Mouse (Mus musculus): ENCODE measurements around the gene Fa2h.

Gene Fa2h

DNA sequence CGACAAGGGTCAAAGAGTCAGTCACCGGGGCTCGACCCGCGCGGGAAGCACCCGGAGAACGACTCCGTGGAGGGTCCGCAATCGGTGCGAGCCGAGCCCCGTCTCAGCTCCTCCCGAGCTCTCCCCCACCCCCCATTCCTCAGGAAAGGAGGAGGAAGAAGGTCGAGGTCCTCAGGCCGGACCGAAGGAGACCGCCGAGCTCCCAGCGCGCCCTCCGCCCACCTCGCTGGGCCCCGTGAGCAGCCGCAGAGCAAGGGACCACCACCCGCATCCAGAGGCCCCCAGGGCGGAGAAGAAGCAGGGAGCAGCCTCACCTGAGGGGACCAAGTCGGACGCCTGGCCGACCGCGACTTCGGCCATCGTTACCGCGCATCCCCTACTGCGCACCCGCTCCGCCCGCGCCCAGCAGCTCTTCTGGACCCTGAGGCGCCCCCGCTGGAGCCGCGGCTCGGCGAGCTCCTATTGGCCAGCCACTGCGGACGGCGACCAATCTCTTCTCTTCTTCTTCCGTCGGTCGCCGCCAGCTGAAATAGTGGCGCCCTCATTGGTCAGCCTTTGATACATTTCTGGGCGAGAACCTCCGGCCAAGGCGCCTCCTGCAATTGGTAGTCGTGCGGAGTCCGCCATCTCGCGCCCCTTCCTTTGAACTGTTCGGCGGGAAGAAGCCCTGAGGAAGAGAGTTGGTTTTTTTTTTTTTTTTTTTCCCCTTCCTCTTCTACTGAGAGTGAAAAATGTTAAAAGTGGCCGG, 93.6 kb downstream of the Fa2h start, which contains the start of gene Rfwd3:
Gene Rfwd3, minus strand, starts transcription at position 402 of the 748 bp plus-strand sequence.
- peak; percentile 98 for DNase-seq (ENCODE audit: low spot score)

DNA sequence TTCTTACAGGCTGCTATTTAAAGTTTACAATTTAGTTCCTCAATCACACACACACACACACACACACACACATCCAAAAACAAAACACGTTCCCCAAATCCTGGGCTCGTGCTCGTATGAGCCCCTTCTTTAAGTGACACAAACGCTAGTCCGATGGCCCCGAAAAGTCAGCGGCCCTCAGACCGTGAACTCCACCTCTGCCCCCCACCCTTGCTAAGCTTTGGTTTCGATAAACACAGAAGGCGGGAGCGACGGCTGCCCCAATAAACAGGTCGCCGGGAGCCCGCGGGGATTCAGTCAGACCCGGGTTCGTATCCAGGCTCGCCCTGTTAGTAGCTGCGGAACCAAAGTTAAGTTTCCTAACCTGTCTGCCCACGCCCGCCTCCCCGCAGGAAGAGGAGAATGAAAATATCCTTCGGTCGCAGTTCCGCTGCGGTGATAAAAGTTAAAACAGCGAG, 94.2 kb downstream of the Fa2h start:
- DNase-seq (ENCODE audit: low spot score), result peak; percentile 6

- DNase-seq (ENCODE audit: low spot score), result no peak
Observed at GRCm38 (mm10) chr8:111298011-111298410, 95.6 kb downstream of the Fa2h start.
